Mouse (Mus musculus) cerebellum, adult 2 months (tissue): Measurements from ENCODE around the gene F12. TPM values are rescaled to one million over a fixed set of nuclear protein-coding genes. Genes with fewer than 3 reads are reported as not detected.

Source experiments
- DNase-seq, 2 experiments: peaks; one replicate each; pipeline ENCODE4 v3.0.0; 2021
- H3K27ac ChIP-seq: fragments of 200-500 bp; 2 replicates; pipeline ENCODE4 v1.5.1; 2012; ENCODE audit warnings: low read length, control low read depth, inconsistent platforms; ENCODE audit not compliant: insufficient read depth
- H3K27me3 ChIP-seq: fragments of 200-500 bp; 2 replicates; pipeline ENCODE4 v1.6.1; 2012; ENCODE audit warnings: inconsistent platforms, mild to moderate bottlenecking, low read length, moderate library complexity; ENCODE audit not compliant: control insufficient read depth, insufficient read depth
- H3K4me1 ChIP-seq: fragments of 200-500 bp; 2 replicates; pipeline ENCODE4 v1.6.1; 2011; ENCODE audit warnings: low read length; ENCODE audit not compliant: control insufficient read depth, insufficient read depth
- H3K4me3 ChIP-seq: fragments of 200-500 bp; replicated peaks from 2 replicates; pipeline ENCODE3; 2011; ENCODE audit warnings: mild to moderate bottlenecking, low read depth, low read length, control low read depth; ENCODE audit not compliant: insufficient read depth
- CTCF ChIP-seq: fragments of 200-500 bp; IDR thresholded peaks from 2 replicates; pipeline ENCODE4 v1.5.1; 2011; ENCODE audit warnings: low read depth, mild to moderate bottlenecking, control low read depth, low read length, moderate library complexity, borderline replicate concordance; ENCODE audit not compliant: insufficient read depth
- POLR2A ChIP-seq: fragments of 200-500 bp; IDR thresholded peaks from 2 replicates; pipeline ENCODE4 v1.6.1; 2011; ENCODE audit warnings: low read length, control low read depth, borderline replicate concordance; ENCODE audit not compliant: insufficient read depth
- WGBS: fragments of 180-500 bp; shearing (Covaris S2); methylation state at CpG from one replicate; pipeline ENCODE4 v1.1.7; 2018; 5-methylcytosine and 5-hydroxymethylcytosine counted together
- polyA plus RNA-seq: library from polyadenylated mRNA; depleted of rRNA; stranded (reverse); fragments of >200 nt; gene quantifications from 2 replicates; pipeline ENCODE4 v1.2.3, GENCODE M21; 2012

F12 gene
- polyA plus RNA-seq, 1 experiment: 0.11 TPM

DNA sequence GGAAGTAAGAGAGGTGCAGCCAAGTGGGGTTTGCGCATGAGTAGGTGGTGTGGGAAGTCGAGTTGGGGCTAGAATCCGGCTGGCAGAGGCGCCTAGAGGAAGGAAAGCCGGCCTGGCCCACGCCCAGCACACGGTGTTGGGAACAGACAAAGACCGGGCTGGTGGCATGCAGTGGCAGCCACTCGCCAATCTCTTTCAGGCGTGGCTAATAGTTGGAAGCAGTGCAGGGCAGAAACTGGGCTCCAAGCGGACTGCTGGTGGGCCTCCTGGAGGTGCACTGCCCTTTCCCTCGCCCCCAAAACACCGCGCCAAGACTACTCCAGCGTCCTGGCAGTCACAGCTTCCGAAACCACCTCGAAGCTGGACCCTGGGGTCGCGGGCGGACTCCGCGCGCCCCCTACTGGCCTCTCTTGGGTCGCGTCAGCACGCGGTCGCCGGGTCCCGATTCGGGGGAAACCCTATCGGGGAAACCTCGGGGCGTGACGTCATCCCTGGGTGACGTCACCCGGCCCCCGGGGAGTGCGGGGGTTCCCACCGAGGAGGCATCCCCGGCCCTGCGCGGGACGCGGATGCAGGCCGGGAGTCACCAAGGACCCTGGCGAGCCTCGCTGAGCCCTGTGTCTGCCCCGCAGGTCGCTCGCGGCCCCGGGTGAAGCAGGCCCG, 44.7 kb upstream of the F12 start:
- under 1% methylated on average over 54 of the region's 54 CpGs for WGBS
- Histone ChIP-seq H3K4me1 (peaks cover 16% of the 10 kb centered on the region), H3K27me3 (no peaks in the 10 kb centered on the region), H3K4me3 (peak overlapping the region; percentile 50), H3K27ac (no peak overlapping the region)
- DNase-seq: peak; percentile 77 to 86
- TF ChIP-seq CTCF (peak; percentile 76), POLR2A (no peak)

DNA sequence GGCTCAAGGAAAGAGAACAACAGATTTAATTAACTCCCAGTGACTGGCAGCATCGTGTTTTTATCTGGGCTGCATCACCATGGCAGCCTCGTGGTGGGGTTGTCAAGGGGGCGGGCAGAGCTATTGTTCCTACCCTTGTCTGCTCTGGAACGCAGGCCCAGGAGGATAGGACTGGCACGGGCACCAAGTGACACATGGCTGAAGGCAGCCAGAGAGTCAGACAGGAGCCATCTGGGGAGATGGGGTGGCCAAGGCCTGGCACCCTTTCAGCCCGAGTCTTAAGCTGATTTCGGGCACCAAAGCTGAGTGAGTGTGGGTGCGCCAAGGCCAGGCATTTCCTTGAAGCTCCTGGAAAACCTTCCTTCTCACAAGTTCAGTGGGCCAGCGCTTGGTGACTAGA, 43.8 kb upstream of the F12 start:
- DNase-seq: peak; percentile 89 to 93
- Histone ChIP-seq H3K27ac (no peak overlapping the region), H3K4me3 (no peak overlapping the region), H3K27me3 (no peaks in the 10 kb centered on the region), H3K4me1 (peaks cover 16% of the 10 kb centered on the region)
- 5% methylated on average over 9 of the region's 9 CpGs for WGBS
- no peak for TF ChIP-seq POLR2A
- no peak for TF ChIP-seq CTCF

DNA sequence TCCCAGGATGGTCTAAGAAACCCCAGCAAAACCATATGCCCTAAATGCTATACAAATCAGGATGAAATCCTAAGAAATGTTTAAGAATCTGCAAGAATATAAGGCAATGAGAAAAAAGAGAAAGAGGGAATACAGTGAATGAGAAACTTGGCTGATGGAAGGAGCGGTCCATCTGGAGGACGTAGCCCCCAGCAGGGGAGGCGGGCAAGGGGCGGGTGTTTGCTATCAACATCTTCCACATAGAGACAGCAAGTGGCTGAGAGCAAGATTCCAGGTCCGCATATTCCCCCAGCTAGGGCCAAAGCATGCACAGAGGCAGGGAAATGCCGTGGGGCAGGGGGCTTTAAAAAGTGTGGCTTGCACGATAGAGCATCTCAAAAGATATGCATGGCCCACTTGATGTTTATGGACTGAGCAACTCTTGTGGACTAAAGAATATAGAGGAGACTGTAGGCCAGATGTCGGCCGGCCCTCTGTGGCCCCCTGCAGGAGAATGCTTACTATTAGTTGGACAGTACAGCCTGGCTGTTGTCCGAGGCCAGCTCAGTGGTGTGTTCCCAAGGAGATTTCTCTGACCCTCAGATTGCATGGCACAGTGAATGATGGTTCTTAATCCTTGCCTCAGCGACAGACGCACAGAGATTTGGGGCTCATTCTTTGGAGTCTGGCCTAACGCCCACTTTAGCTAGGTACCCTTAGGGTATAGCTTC, 42.4 kb upstream of the F12 start:
- peaks cover 16% of the 10 kb centered on the region for H3K4me1 ChIP-seq
- no peaks in the 10 kb centered on the region for H3K27me3 ChIP-seq
- H3K4me3 ChIP-seq: no peak overlapping the region
- no peak for TF ChIP-seq POLR2A
- no peak for TF ChIP-seq CTCF
- no peak overlapping the region for H3K27ac ChIP-seq
- DNase-seq: no peak
- WGBS: 54% methylated on average over 13 of the region's 13 CpGs

DNA sequence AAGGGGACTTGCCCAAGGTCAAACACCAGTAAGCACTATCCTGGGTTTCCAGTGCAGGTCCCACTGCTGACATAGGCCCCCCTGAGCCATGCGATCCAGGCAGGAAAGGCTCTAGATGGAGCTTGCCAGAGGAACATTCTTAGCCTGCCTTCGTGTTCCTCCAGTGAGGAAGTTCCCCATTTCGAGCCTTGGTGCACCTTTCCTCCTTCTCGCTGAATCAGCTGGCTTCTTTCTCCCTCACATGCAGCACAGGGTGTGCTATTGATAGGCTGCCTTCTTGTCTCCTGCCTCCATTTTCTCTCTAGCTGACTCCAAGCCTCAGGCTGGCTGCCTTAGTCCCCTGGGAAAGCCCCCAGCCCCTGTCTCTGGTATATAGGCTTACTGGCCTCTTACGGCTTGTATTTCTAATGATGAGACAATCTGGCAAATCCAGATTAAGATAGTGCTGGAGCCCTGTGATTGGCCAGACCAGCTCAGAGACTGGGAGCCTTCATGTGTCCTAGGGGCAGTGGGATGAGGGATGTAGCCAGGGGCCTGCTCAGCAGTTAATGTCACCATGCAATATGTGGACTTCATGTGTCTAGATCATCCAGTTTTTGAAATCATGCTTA, 39.3 kb upstream of the F12 start:
- 95% methylated on average over 5 of the region's 5 CpGs for WGBS
- peaks cover 9% of the 10 kb centered on the region for H3K4me1 ChIP-seq
- no peak for DNase-seq

DNA sequence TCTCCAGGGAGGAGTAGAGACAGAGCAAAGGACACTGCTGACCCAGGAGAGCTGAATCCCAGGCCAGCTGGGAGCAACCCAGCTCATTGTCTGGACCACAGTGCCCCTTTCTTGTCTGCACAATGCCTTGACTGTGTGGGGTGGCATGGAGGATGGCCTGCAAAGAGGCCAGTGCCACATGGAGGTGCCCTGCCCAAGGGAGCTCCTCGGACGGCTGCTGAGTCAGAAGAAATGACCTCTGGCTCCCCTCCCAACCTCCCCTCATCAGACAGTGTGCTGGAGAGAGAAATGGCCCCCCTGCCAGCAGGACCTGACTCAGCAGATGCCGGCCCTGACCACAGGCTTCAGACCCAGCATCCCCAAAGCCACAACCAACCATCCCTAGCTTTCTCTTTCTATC, 38.6 kb upstream of the F12 start:
- no peak overlapping the region for H3K27ac ChIP-seq
- DNase-seq: peak in 1 of 2 experiments; percentile 34
- no peaks in the 10 kb centered on the region for H3K27me3 ChIP-seq
- H3K4me3 ChIP-seq: no peak overlapping the region
- peaks cover 5% of the 10 kb centered on the region for H3K4me1 ChIP-seq
- 38% methylated on average over 3 of the region's 3 CpGs for WGBS
- TF ChIP-seq POLR2A (no peak), CTCF (no peak)

More for the DNA sequence above, 39.3 kb upstream of the F12 start:
- H3K4me3 ChIP-seq: no peak overlapping the region
- TF ChIP-seq CTCF (no peak), POLR2A (no peak)
- H3K27me3 ChIP-seq: no peaks in the 10 kb centered on the region
- H3K27ac ChIP-seq: no peak overlapping the region

DNA sequence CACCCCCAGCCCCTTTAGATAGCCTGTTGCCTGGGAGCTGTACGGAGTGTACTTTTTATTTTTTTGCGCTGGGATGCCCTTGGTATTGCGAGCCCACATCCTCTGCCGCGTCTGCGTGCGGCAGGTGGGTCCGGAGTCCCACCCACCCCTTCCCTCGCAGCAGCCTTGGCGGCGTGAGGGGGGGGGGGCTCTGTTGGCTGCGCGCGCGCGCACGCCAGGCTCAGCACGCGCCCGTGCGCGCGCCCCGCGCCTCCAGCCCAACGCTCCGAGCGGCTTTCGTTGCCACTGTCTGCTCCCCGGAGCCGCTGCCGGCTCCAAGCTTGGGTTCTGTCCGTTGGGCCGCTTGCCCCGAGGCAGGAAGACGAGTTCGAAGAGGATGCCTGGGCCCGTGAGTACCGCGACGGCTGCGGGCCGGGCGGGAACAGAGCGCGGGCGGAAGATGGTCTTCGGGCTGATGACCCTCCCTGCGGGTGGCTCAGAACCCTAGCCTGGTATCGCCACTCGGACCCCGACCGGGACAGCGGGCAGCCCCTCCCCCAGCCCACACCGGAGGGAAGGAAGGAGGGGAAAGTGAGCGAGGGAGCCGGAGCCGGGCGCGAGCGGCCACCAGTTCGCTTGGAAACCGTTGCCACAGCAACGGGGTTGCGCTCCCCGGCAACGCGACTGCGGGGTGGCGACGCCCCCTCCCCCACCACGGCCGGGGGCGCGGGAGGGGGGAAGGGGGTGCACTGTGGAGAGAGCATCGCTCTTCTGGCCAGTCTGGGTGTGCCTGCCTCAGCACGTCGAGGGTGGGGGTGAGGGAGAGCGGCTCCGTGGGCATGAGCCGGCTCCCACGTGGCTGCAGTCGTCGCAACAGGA, 37.7 kb upstream of the F12 start, which contains the start of gene Prr7:
Prr7 (plus strand) TSS at position 241 of the 858 bp plus-strand sequence.
- DNase-seq: peak; percentile 56 to 57
- H3K4me1 ChIP-seq: peaks cover under 1% of the 10 kb centered on the region; the same call in 1 of the 2 replicates
- H3K27ac ChIP-seq: no peak within 1 kb of the TSS
- H3K4me3 ChIP-seq: peak within 1 kb of the TSS; percentile 61
- no peak for TF ChIP-seq POLR2A
- TF ChIP-seq CTCF: no peak
- no peaks in the 10 kb centered on the region for H3K27me3 ChIP-seq
- 1% methylated on average over 74 of the region's 84 CpGs for WGBS

DNA sequence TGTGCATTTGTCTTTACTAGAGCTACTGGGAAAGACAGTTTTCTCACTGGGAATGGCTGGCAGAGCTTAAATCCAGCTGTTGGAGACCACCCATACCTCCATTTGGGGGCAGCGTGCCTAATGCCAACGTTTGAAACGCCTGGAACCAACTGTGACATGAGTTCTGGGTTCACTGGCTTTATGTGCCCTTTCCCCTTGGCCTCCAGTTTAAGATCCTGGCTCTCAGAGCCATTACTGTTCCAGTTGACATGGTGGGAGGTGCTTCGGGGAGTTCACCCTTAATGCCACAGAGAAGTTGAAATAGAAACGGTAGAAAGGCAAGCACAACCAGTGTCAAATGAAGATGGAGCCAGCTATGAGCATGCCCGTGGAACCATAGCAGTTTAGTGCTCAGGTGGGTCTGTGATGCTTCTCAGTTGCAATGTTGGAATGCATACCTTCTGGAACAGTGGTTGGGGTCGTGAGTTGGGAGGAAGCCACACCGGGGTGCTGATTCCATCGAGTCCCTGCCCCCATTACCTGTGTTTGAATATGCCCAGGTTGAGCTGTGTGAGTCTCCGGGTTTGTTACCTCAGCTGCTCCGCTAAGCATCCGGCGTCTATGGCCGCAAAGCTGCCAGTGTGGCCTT, 36.9 kb upstream of the F12 start:
- H3K27me3 ChIP-seq: no peaks in the 10 kb centered on the region
- H3K4me1 ChIP-seq: no peaks in the 10 kb centered on the region
- H3K4me3 ChIP-seq: peak overlapping the region; percentile 41
- no peak for DNase-seq
- no peak overlapping the region for H3K27ac ChIP-seq
- TF ChIP-seq POLR2A: no peak
- 21% methylated on average over 14 of the region's 14 CpGs for whole genome bisulfite sequencing
